ENCODE assay signal across 17 mouse cellular contexts in genomic region chr1:17838408-17839022, GRCm38 (mm10).
DNase-seq lines count a peak whose midpoint lies in the region; ATAC-seq and TF ChIP-seq lines count a peak whose summit lies in the region.
"Had no signal": no experiment of that assay in that cellular context is flagged by ENCODE, and none has a peak within 500 bp of the region (broad histone marks: within the 10 kb centered on the region; RNA-seq: fewer than 3 reads in every experiment).

No protein-coding gene starts in this region.

- H3K9ac ChIP-seq in neural tube, embryonic 11.5 days (ENCODE audit: low read length), result no peak overlapping the region
- no peak overlapping the region for H3K9ac ChIP-seq in forebrain, embryonic 14.5 days (ENCODE audit: low read length)
- H3K9ac ChIP-seq in hindbrain, embryonic 16.5 days (ENCODE audit: low read depth, low read length), result no peak overlapping the region
- no peak overlapping the region for H3K9ac ChIP-seq in neural tube, embryonic 15.5 days (replicated peaks)
- H3K9ac ChIP-seq: embryonic facial prominence, embryonic 13.5 days; heart, embryonic 12.5 days; liver, embryonic 13.5 days had no signal

- no peaks in the 10 kb centered on the region for H3K27me3 ChIP-seq in neural tube, embryonic 11.5 days (ENCODE audit: control insufficient read depth, insufficient read depth, low read length)
- no peaks in the 10 kb centered on the region for H3K27me3 ChIP-seq in forebrain, embryonic 14.5 days (replicated peaks; ENCODE audit: control insufficient read depth, insufficient read depth, low read length)
- H3K27me3 ChIP-seq in hindbrain, embryonic 16.5 days (replicated peaks; ENCODE audit: control insufficient read depth, insufficient read depth, low read length), result no peaks in the 10 kb centered on the region
- H3K27me3 ChIP-seq in neural tube, embryonic 15.5 days (replicated peaks), result no peaks in the 10 kb centered on the region
- H3K27me3 ChIP-seq in thymus, adult 2 months (ENCODE audit: control insufficient read depth, insufficient read depth, low read length), result no peaks in the 10 kb centered on the region
- H3K27me3 ChIP-seq: CH12.LX; embryonic facial prominence, embryonic 13.5 days; heart, embryonic 12.5 days; liver, embryonic 13.5 days; Patski had no signal

- H3K36me3 ChIP-seq in neural tube, embryonic 11.5 days (ENCODE audit: control insufficient read depth, insufficient read depth, low read length), result no peaks in the 10 kb centered on the region
- no peaks in the 10 kb centered on the region for H3K36me3 ChIP-seq in forebrain, embryonic 14.5 days (ENCODE audit: control insufficient read depth, insufficient read depth, low read length)
- H3K36me3 ChIP-seq in hindbrain, embryonic 16.5 days (ENCODE audit: control insufficient read depth, insufficient read depth, low read length), result no peaks in the 10 kb centered on the region
- H3K36me3 ChIP-seq in neural tube, embryonic 15.5 days, result no peaks in the 10 kb centered on the region
- no peaks in the 10 kb centered on the region for H3K36me3 ChIP-seq in thymus, adult 2 months (ENCODE audit: control insufficient read depth, insufficient read depth, low read length)
- H3K36me3 ChIP-seq: embryonic facial prominence, embryonic 13.5 days; heart, embryonic 12.5 days; liver, embryonic 13.5 days had no signal

- WGBS in neural tube, embryonic 11.5 days, result 48% methylated on average over 6 of the region's 6 CpGs
- WGBS in forebrain, embryonic 14.5 days, result 49% methylated on average over 6 of the region's 6 CpGs
- 15% methylated on average over 6 of the region's 6 CpGs for whole genome bisulfite sequencing in hindbrain, embryonic 16.5 days
- WGBS in neural tube, embryonic 15.5 days, result 17% methylated on average over 6 of the region's 6 CpGs
- WGBS in thymus, adult 2 months, result 92% methylated on average over 6 of the region's 6 CpGs

- no peak for TF ChIP-seq CTCF in thymus, adult 2 months (IDR thresholded peaks at IDR 0.05; ENCODE audit: borderline replicate concordance, control insufficient read depth, extremely low read depth, insufficient read depth, low read length, poor library complexity)

- peak; percentile 89 for ATAC-seq in neural tube, embryonic 11.5 days (ENCODE audit: insufficient read depth, low FRiP score, low TSS enrichment)
- ATAC-seq in forebrain, embryonic 14.5 days, result peak; percentile 95
- ATAC-seq in hindbrain, embryonic 16.5 days, result peak; percentile 99
- ATAC-seq in neural tube, embryonic 15.5 days (ENCODE audit: low FRiP score), result peak; percentile 98
- ATAC-seq: inflammation-experienced regulatory T-cells, adult 6 months; Patski had no signal

- H3K27ac ChIP-seq in neural tube, embryonic 11.5 days (ENCODE audit: low read depth, low read length), result no peak overlapping the region
- H3K27ac ChIP-seq in forebrain, embryonic 14.5 days (ENCODE audit: low read depth, low read length), result no peak overlapping the region
- H3K27ac ChIP-seq in hindbrain, embryonic 16.5 days (ENCODE audit: low read depth, low read length), result peak overlapping the region; percentile 36; the same call in 1 of the 2 replicates
- no peak overlapping the region for H3K27ac ChIP-seq in neural tube, embryonic 15.5 days (replicated peaks)
- no peak overlapping the region for H3K27ac ChIP-seq in thymus, adult 2 months (ENCODE audit: control insufficient read depth, insufficient read depth, low read length)
- H3K27ac ChIP-seq: embryonic facial prominence, embryonic 13.5 days; gastrocnemius, adult 2 months; liver, embryonic 13.5 days had no signal

- H3K4me3 ChIP-seq in neural tube, embryonic 11.5 days (ENCODE audit: low read depth, low read length), result no peak overlapping the region
- H3K4me3 ChIP-seq in forebrain, embryonic 14.5 days (ENCODE audit: low read depth, low read length), result no peak overlapping the region
- H3K4me3 ChIP-seq in hindbrain, embryonic 16.5 days (ENCODE audit: low read length), result no peak overlapping the region
- H3K4me3 ChIP-seq in neural tube, embryonic 15.5 days (replicated peaks), result no peak overlapping the region
- no peak overlapping the region for H3K4me3 ChIP-seq in thymus, adult 2 months (ENCODE audit: control insufficient read depth, insufficient read depth, low read length)
- H3K4me3 ChIP-seq: embryonic facial prominence, embryonic 13.5 days; gastrocnemius, adult 2 months; heart, embryonic 12.5 days; liver, embryonic 13.5 days had no signal

- no peak overlapping the region for H3K4me2 ChIP-seq in neural tube, embryonic 11.5 days (ENCODE audit: low read depth)
- H3K4me2 ChIP-seq in forebrain, embryonic 14.5 days (ENCODE audit: low read length), result no peak overlapping the region
- H3K4me2 ChIP-seq in hindbrain, embryonic 16.5 days (ENCODE audit: low read length), result peak overlapping the region; percentile 41
- H3K4me2 ChIP-seq in neural tube, embryonic 15.5 days, result peak overlapping the region; percentile 32
- H3K4me2 ChIP-seq: embryonic facial prominence, embryonic 13.5 days; heart, embryonic 12.5 days; liver, embryonic 13.5 days had no signal

- no peaks in the 10 kb centered on the region for H3K9me3 ChIP-seq in neural tube, embryonic 11.5 days (ENCODE audit: control insufficient read depth, low read length)
- H3K9me3 ChIP-seq in forebrain, embryonic 14.5 days (replicated peaks; ENCODE audit: control insufficient read depth, low read length), result no peaks in the 10 kb centered on the region
- peaks cover 4% of the 10 kb centered on the region; the same call in 1 of the 2 replicates for H3K9me3 ChIP-seq in hindbrain, embryonic 16.5 days (ENCODE audit: control insufficient read depth, low read length)
- no peaks in the 10 kb centered on the region; the same call in 1 of the 2 replicates for H3K9me3 ChIP-seq in neural tube, embryonic 15.5 days (replicated peaks)
- H3K9me3 ChIP-seq: embryonic facial prominence, embryonic 13.5 days; liver, embryonic 13.5 days had no signal

- DNase-seq in neural tube, embryonic 11.5 days (ENCODE audit: low spot score), result peak; percentile 35
- DNase-seq in neural tube, embryonic 10.5 days (ENCODE audit: extremely low spot score, low spot score), result no peak
- peak; percentile 79 for DNase-seq in forebrain, embryonic 14.5 days (ENCODE audit: low spot score)
- no peak for DNase-seq in adrenal gland, postnatal 4 days (ENCODE audit: low spot score in 2 of 2)
- no peak for DNase-seq in thymus, adult 2 months
- DNase-seq: adrenal gland, adult 2 months; cerebellum, adult 11-12 months; gastrocnemius, adult 2 months; kidney, postnatal 36 days; liver, embryonic 13.5 days had no signal

- no peak for TF ChIP-seq POLR2A in thymus, adult 2 months (IDR thresholded peaks at IDR 0.05; ENCODE audit: control insufficient read depth, extremely low read depth, insufficient read depth, low read length, poor library complexity)

- no peaks in the 10 kb centered on the region for H3K4me1 ChIP-seq in neural tube, embryonic 11.5 days (ENCODE audit: control insufficient read depth, insufficient read depth, low read length)
- peaks cover 2% of the 10 kb centered on the region; the same call in 1 of the 2 replicates for H3K4me1 ChIP-seq in forebrain, embryonic 14.5 days (ENCODE audit: control insufficient read depth, insufficient read depth, low read length)
- H3K4me1 ChIP-seq in hindbrain, embryonic 16.5 days (ENCODE audit: control insufficient read depth, insufficient read depth, low read depth, low read length), result 0 out of 2 replicates have a peak, but pooled peaks cover 3% of the 10 kb centered on the region
- 0 out of 2 replicates have a peak, but pooled peaks cover 4% of the 10 kb centered on the region for H3K4me1 ChIP-seq in neural tube, embryonic 15.5 days
- H3K4me1 ChIP-seq in thymus, adult 2 months (replicated peaks; ENCODE audit: control insufficient read depth, insufficient read depth, low read length), result no peaks in the 10 kb centered on the region
- H3K4me1 ChIP-seq: embryonic facial prominence, embryonic 13.5 days; heart, embryonic 12.5 days; liver, embryonic 13.5 days had no signal

Comparison
In these comparisons a context has a peak if more than half of its experiments do, and no peak if none do; other contexts are left out.
1. DNase-seq: peak in neural tube, embryonic 11.5 days (single experiment) and forebrain, embryonic 14.5 days (single experiment); none in neural tube, embryonic 10.5 days (single experiment), adrenal gland, postnatal 4 days (0 of 2) and thymus, adult 2 months (single experiment).
2. H3K4me2 ChIP-seq: peak in hindbrain, embryonic 16.5 days (single experiment) and neural tube, embryonic 15.5 days (single experiment); none in neural tube, embryonic 11.5 days (single experiment) and forebrain, embryonic 14.5 days (single experiment).
3. Peak in every context shown above with its lines, with median percentiles within 50 percentile points of each other: ATAC-seq.